Mouse (Mus musculus) left cerebral cortex, postnatal 25 days (tissue): ENCODE measurements around the gene Smim1. TPM values are rescaled to one million over a fixed set of nuclear protein-coding genes. Genes with fewer than 3 reads are reported as not detected.

Source experiments
- DNase-seq, 2 experiments: peaks; one replicate each; pipeline ENCODE4 v3.0.0; 2022; ENCODE audit warnings: low spot score in 2 of 2, mixed read lengths in 1 of 2
- intact Hi-C: fragments of 180-260 bp; cut with DNase I; formaldehyde crosslinking; loops from one replicate; pipeline ENCODE4 v1.15.1; 2025
- total RNA-seq, 2 experiments: library from RNA; stranded (reverse); gene quantifications; 2 replicates each; pipeline ENCODE4 v1.2.3; 2021

Gene Smim1
- total RNA-seq, 2 experiments from 2014 or later: 9.4 to 9.8 TPM

GRCm38 (mm10) chr4:154023754-154024601 lies 2.1 kb downstream of the Smim1 start:
- DNase-seq: peak in 1 of 2 experiments; percentile 61
- intact Hi-C loops: no loop called here

GRCm38 (mm10) chr4:154022844-154023243 lies 3.2 kb downstream of the Smim1 start:
- DNase-seq: peak in 1 of 2 experiments; percentile 25

DNA sequence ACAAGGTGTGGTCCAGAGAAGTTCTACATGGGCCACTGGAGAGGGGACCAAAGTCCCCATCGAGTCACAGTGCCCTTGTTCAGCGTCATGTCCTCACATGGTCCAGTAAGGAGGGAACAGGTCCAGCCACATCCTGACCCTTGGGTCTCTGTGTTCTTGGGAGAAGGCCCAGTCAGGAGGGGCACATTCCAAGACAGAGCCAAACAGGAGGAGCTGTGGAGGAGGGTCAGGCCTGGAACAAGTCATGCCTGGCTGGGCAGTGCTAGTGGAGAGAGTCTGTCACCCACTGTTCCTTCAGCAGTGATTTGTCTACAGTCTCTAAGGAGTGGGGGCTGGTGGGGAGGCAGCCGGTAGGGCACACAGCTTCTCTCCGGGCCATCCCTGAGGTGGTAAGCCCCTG lies 3.6 kb downstream of the Smim1 start:
- peak in 1 of 2 experiments; percentile 35 for DNase-seq
- intact Hi-C loops: no loop called here

More at GRCm38 (mm10) chr4:154022844-154023243, 3.2 kb downstream of the Smim1 start:
- intact Hi-C loops: no loop called here

DNA sequence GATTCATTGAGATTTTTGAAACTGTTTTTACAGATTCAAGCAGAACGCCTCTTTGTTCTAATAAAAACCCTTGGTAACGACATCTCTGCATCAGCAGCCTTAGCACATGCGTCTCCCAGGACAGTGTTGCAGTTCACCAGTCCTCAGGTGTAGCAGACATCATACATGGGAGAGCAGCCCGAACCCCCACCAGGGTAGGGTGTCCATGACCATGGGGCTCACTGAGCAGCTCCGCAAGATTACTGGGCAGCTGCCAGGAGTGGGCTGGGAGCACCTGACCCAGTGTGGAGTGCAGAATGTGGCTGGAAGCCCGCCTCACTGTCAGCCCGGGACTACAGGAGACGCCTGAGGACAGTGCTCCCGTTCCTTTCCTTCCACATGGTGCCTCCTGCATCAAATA lies 4.6 kb downstream of the Smim1 start:
- no peak for DNase-seq
- intact Hi-C loops: no loop called here

GRCm38 (mm10) chr4:154019571-154019970 lies 6.5 kb downstream of the Smim1 start:
- intact Hi-C loops: no loop called here
- DNase-seq: peak; percentile 47 to 54

- DNase-seq: no peak
- intact Hi-C loops: no loop called here
These were observed 10.6 kb downstream of the Smim1 start for GRCm38 (mm10) chr4:154015476-154015875.

GRCm38 (mm10) chr4:154012132-154012882 lies 13.7 kb downstream of the Smim1 start:
- intact Hi-C loops: loop anchor here (5.0 kb wide), 1 partner anchor 145 kb away; no protein-coding TSS in a partner anchor
- DNase-seq: peak in 1 of 2 experiments; percentile 17

DNA sequence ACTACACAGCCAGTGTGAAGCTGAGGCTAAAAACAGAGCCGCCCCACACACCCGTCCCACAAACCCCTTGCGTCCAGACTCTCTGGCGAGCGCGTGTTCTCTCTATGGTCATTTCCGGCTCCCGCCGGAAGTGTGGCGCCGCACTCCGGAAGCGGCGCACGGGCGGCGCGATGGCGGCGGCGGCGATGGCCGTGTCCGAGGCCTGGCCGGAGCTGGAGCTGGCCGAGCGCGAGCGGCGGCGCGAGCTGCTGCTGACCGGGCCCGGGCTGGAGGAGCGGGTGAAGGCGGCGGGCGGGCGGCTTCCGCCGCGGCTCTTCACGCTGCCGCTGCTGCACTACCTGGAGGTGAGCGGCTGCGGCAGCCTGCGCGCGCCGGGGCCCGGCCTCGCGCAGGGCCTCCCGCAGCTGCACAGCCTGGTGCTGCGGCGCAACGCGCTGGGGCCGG lies 14.4 kb downstream of the Smim1 start, which contains the start of gene Lrrc47:
TSS of gene Lrrc47 (plus strand) at position 86 of the 444 bp plus-strand sequence.
- intact Hi-C loops: loop anchor here (2.0 to 5.0 kb wide), 2 partner anchors 37 to 146 kb away; partner anchors contain the start of genes Cep104 and Dffb
- DNase-seq: peak; percentile 87 to 90

- intact Hi-C loops: loop anchor here (2.0 to 5.0 kb wide), 2 partner anchors 36 to 146 kb away; partner anchors contain the start of genes Cep104 and Dffb
These were observed 15.0 kb downstream of the Smim1 start for GRCm38 (mm10) chr4:154010907-154011645.

GRCm38 (mm10) chr4:154007759-154008158 lies 18.3 kb downstream of the Smim1 start:
- no peak for DNase-seq
- intact Hi-C loops: no loop called here

More at GRCm38 (mm10) chr4:154010907-154011645, 15.0 kb downstream of the Smim1 start:
- no peak for DNase-seq

DNA sequence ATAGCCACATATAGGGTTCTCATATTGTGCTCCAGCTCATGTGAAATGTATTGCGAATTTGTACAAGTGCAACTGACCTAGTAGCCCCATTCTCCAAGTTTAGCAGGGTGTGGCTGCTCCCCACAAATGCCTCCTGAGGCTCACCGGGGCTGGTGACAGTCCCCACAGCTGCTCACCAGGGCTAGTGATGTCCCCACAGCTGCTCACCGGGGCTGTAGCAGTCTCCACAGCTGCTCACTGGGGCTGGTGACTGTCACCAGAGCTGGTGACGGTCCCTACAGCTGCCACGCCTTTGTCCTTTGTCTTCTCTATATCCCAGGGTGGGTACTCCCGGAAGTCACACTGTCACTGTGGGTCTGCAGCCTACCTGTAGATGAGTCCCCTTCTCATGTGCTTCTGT lies 19.8 kb downstream of the Smim1 start:
- no peak for DNase-seq
- intact Hi-C loops: no loop called here

GRCm38 (mm10) chr4:154005488-154005887 lies 20.5 kb downstream of the Smim1 start:
- peak in 1 of 2 experiments; percentile 41 for DNase-seq
- intact Hi-C loops: no loop called here

GRCm38 (mm10) chr4:153993505-153993904 lies 32.5 kb downstream of the Smim1 start:
- intact Hi-C loops: no loop called here
- DNase-seq: no peak

- no peak for DNase-seq
- intact Hi-C loops: no loop called here
These were observed 33.3 kb downstream of the Smim1 start for GRCm38 (mm10) chr4:153992715-153993114.

- intact Hi-C loops: no loop called here
- DNase-seq: peak in 1 of 2 experiments; percentile 49
These were observed 45.6 kb downstream of the Smim1 start for GRCm38 (mm10) chr4:153980470-153980869.

- DNase-seq: no peak
- intact Hi-C loops: no loop called here
These were observed 46.8 kb downstream of the Smim1 start for GRCm38 (mm10) chr4:153979243-153979642.

- intact Hi-C loops: loop anchor here (1.0 to 2.0 kb wide), 2 partner anchors 18 to 35 kb away; partner anchors contain the start of genes A430005L14Rik and Lrrc47
- no peak for DNase-seq
These were observed 50.3 kb downstream of the Smim1 start for GRCm38 (mm10) chr4:153975768-153976167.

- intact Hi-C loops: loop anchor here (1.0 to 2.0 kb wide), 2 partner anchors 18 to 36 kb away; partner anchors contain the start of genes A430005L14Rik and Lrrc47
- DNase-seq: no peak
These were observed 50.8 kb downstream of the Smim1 start for GRCm38 (mm10) chr4:153975292-153975662.
